Mouse (Mus musculus): Measurements from ENCODE around the gene Maff.

The Maff gene

DNA sequence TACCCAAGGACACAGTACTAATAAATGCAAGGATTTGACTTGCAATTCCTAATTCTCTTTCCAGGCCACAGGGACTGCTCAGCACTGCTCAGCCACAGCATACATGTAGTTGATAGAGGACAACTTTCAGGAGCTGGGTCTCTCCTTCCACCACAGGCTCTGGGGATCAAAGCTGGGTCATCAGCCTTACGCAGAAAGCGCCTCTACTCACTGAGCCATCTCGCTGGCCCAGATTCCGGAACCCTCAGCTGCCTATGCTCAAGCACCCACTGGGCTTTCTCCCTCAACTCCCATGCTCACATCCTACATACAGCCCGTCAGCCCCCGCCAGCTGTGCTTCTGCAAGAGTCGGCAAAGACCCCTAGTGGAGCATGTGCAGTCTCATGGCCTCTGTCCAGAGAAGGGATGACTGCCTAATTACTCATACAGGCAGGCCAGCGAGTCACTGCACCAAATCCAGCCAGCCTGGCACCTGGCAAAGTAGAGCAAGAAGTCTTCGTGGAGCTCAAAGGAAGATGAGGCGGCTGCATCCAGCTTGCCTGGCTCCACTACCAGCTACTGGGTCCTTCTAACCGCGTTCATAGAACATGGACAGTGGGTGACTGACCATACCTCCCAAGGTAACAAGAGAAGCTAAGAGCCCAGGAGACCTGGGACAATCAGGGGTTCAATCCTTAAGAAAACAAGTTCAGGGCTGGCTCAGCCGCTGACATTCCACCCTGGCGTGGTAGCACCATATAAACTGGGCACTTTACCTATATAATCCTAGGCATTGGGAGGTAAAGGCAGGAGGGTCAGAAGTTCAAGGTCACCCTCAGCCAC lies 53.0 kb downstream of the Maff start:
- peak in 1 of 2 experiments; percentile 32 for DNase-seq

DNA sequence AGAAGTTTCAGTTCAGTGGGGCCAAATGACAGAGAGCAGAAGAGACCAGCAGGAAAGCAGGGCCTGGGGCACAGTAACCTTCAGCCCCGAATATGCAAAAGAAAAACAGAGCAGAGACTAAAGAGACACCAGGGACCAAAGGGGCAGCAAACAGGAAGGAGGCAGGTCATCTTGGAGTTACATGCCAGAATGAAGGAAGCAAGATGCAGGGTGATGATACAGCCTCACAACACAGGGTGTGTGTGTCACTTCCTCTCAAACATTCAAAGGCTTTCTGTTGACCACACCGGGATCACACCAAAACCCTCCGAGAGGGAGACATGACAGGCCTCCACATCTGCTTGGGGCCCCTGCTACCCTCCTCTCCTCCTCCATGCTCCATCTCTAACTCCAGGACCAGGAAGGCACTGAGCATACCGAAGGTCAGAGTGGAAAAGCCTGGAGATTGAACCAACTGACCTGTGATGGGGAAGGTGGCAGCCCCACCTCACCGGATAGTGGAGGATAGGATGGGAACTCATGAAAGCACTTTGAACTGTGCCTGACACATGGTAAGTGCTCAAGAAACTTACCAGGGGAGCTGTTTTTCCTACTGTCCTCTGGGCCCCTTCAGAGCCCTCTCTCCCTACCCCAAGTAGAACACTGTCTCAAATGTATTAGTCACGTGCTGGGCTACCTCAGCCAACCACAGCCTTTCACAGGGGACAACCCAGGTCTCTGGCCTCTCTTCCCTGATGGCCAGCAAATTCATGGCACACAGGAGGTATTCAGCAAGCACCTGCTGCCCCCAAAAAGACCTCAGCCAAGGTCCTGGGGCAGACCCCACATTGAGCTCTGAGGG lies 53.9 kb downstream of the Maff start:
- no peak for DNase-seq

DNA sequence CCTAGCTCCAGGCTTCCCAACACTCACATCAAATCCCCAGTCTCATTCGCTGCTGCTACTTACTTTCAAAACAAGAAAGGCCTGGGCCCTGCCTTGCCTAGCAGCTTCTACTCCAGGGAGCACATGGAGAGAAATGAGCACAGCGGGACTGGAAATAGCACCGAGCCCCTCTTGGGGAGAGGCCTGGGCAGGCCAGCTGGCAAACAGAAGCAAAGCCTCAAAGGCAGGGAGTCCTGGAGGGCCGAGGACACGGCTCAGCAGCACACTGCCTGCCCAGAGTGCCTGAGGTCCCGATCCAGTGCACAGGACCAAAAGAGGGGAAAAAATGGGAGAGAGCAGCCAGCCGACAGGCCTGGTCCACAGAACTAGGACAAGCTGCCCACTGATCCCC lies 54.5 kb downstream of the Maff start:
- peak in 1 of 2 experiments; percentile 26 for DNase-seq

DNA sequence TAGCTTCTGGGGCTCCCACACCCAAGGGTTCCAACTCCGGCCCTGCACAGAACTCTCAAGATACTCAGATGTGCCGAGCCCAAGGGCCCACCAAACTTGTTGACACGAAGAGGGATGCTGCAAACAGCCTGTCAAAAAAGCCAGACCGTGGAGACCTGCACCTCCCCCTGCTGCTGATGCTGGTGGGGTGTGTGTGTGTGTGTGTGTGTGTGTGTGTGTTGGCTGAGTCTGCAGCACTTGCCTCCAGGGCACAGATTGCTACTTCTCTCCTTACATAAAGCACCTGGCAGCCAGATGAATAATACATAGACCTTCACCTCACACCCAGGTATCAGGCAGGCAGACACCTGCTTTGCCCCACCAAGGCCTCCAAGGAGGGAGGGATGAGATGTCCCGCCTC lies 55.8 kb downstream of the Maff start:
- peak; percentile 26 to 48 for DNase-seq

DNA sequence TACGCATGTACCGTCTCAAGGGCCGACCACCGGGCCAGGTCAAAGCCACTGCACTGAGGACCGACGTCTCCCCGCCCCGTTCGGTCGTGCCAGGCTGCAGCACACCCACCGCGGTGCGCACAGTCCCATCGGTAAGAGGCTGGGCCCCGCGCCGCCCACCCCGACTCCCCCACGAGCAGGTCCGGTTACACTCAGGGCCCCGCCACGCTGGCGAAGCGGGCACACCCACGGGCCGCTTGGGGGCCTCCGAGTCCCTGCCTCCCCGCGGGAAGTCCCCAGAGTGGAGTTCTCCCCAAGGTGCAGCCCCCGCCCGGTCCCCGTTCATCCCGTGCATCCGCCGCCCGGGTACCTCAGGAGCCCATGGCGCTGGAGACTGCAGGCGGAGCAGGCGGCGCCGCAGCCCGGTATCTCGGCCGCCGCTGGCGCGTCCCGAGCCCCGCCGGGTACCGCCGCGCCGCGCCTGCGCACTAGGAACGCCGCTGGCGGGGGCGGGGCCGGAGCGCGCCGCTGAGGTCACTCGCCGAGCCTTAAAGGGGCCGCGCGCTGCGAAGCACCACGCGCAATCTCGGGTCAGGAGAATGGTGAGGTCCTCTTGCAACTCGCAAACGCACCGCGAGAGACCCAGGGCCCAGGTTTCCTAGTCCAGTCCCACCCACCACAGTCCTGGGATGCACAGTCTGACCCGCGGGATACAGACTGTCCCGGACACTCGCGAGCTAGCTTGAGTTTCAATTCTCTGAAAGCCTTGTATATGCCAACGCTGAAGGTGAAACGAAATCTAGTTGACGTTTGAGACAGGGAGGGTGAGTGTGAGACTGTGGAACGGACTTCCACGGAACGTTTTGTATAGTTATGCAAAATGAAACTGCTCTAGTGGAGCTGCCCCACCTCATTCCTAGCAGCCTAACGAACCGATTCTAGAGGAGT lies 56.7 kb downstream of the Maff start, which contains the start of gene Tmem184b:
Gene Tmem184b (minus strand): TSS at position 734 of the 927 bp plus-strand sequence.
- DNase-seq, result peak; percentile 91 to 94

DNA sequence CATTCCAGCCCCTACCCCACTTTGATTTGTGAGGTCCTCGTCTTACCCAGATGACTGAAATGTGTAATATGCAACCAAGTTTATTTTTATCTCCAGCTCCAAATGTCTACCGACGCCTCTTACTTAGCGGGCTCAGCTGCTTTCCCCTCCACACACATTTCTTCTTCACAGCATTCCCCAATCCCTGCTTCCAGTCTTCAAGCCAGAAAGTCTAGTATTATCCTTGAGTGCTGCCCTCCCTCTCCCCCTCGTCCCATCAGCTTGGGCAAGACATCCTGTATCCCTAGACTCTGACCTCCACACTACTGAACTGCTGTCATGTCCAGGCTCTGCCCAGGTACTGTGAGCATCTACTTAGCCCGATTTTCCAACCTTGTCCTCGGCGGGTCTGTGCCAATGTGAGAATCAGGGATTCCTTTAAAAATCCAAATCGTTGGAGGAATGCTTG lies 57.4 kb downstream of the Maff start:
- DNase-seq, result no peak

DNA sequence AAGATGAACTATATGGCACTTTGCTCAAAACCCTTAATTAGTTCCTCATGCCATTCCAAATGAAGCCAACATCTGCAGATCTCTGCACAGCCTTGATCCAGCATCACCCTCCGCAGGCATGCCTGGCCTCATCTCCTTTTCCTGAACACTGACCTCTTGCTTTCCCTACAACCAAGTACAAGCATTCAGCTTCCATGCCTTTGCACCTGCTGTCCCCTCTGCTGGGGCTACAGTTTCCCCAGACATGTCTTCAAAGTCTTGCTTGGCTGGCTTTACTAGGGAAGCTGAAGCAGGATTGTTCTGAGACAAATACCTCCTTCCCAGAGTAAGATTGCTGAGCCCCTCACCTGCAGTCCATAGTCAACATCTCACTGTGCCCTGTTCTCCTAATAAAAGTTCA lies 57.9 kb downstream of the Maff start:
- no peak for DNase-seq

DNA sequence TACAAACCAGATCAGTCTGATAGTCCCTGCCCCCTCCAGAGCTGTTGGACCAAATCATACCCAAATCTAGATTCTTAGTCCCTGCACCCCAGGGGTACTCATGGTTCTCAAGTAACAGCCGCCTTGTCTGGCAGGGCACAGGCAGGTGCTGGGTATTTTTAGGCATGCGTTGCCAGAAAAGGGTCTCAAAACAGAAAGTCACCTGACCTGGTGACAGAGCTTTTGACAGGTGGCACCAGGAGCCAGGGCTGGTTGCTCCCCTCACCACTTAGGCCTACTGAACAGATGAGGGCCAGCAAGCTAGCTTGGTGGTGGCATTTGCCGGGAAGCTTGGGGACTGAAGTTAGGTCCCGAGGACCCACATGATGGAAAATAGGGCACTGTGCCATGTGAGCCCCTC lies 60.1 kb downstream of the Maff start:
- no peak for DNase-seq
